Mouse (Mus musculus) neural tube, embryonic 14.5 days (tissue): ENCODE data around the gene Mthfr. TPM values are rescaled to one million over a fixed set of nuclear protein-coding genes. Genes with fewer than 3 reads are reported as not detected.

Experiments used
- ATAC-seq: fragments of 200-750 bp; cut with Nextera tagmentation; 2 replicates; pipeline ENCODE4 v1.8.0; 2017; ENCODE audit warnings: low read depth, mild to moderate bottlenecking, moderate TSS enrichment, moderate library complexity
- H3K27ac ChIP-seq: fragments of 300-500 bp; sonication (generic); 2 replicates; pipeline ENCODE4 v1.5.1; 2014; ENCODE audit warnings: low read depth, mild to moderate bottlenecking, control low read depth, low read length, moderate library complexity, mixed read lengths
- H3K27me3 ChIP-seq: fragments of 300-500 bp; sonication (generic); 2 replicates; pipeline ENCODE4 v1.6.1; 2014; ENCODE audit warnings: low read length; ENCODE audit not compliant: control insufficient read depth, insufficient read depth
- H3K36me3 ChIP-seq: fragments of 300-500 bp; sonication (generic); 2 replicates; pipeline ENCODE4 v1.6.1; 2014; ENCODE audit warnings: low read length, mixed read lengths; ENCODE audit not compliant: control insufficient read depth, insufficient read depth
- H3K4me1 ChIP-seq: fragments of 300-500 bp; sonication (generic); 2 replicates; pipeline ENCODE4 v1.6.1; 2014; ENCODE audit warnings: low read length; ENCODE audit not compliant: control insufficient read depth, insufficient read depth
- H3K4me2 ChIP-seq: fragments of 300-500 bp; sonication (generic); 2 replicates; pipeline ENCODE4 v1.6.1; 2014; ENCODE audit warnings: mild to moderate bottlenecking, low read depth, low read length, control low read depth
- H3K4me3 ChIP-seq: fragments of 300-500 bp; sonication (generic); 2 replicates; pipeline ENCODE4 v1.5.1; 2014; ENCODE audit warnings: low read depth, low read length, control low read depth, mixed read lengths
- H3K9ac ChIP-seq: fragments of 300-500 bp; sonication (generic); replicated peaks from 2 replicates; pipeline ENCODE4 v1.6.1; 2014; ENCODE audit warnings: low read depth, mild to moderate bottlenecking, control low read depth, low read length, mixed read lengths
- H3K9me3 ChIP-seq: fragments of 300-500 bp; sonication (generic); 2 replicates; pipeline ENCODE4 v1.6.1; 2016; ENCODE audit warnings: low read length; ENCODE audit not compliant: control insufficient read depth
- WGBS: fragments of 180-500 bp; shearing (Covaris S2); extraction: QIAGEN DNeasy Blood & Tissue Kit; methylation state at CpG from one replicate; pipeline ENCODE4 v1.1.7; 2014; 5-methylcytosine and 5-hydroxymethylcytosine counted together
- polyA plus RNA-seq: library from polyadenylated mRNA; unstranded; fragments of >200 nt; fragmentation: Nextera tagmentation; extraction: Ambion mirVana; gene quantifications from 2 replicates; pipeline ENCODE4 v1.2.1, GENCODE M21; 2014

Mthfr gene
- polyA plus RNA-seq, 1 experiment from 2014 or later: 16.5 TPM

- ATAC-seq: peak; percentile 90
Measured at GRCm38 (mm10) chr4:148087907-148088527, 49.1 kb downstream of the Mthfr start, which contains the start of gene Agtrap. Agtrap (minus strand) TSS chr4:148088031.

DNA sequence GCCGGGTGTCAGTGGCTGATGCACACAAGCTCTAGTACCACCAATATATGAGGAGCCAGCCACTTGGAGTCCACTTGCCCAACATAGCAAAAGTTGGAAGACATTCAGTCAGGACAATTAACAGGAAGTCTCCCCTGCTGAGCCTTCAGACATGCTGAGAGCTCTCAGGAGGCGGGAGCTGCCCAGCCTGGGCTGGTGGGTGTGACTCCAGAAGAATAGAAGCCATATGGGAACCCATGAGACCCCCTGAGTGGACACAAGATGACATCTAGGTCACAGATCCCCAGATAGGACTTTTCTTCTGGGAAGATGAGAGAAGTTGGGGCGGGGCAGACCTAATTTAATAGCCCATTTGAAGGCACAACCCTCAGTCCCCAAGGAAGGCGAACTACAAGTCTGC, 50.3 kb downstream of the Mthfr start:
- Histone ChIP-seq H3K27ac (no peak overlapping the region), H3K9me3 (no peaks in the 10 kb centered on the region), H3K4me2 (no peak overlapping the region), H3K9ac (no peak overlapping the region), H3K4me3 (no peak overlapping the region), H3K27me3 (no peaks in the 10 kb centered on the region), H3K4me1 (peaks cover 12% of the 10 kb centered on the region), H3K36me3 (no peaks in the 10 kb centered on the region)
- ATAC-seq: no peak
- WGBS: 45% methylated on average over 4 of the region's 4 CpGs

More at GRCm38 (mm10) chr4:148087907-148088527, 49.1 kb downstream of the Mthfr start, which contains the start of gene Agtrap:
- Histone ChIP-seq H3K36me3 (no peaks in the 10 kb centered on the region), H3K9me3 (no peaks in the 10 kb centered on the region), H3K9ac (peak within 1 kb of the TSS; percentile 55), H3K27ac (peak within 1 kb of the TSS; percentile 40), H3K4me2 (peak within 1 kb of the TSS; percentile 73), H3K4me3 (peak within 1 kb of the TSS; percentile 46), H3K27me3 (no peaks in the 10 kb centered on the region), H3K4me1 (peaks cover 12% of the 10 kb centered on the region)
- WGBS: 5% methylated on average over 34 of the region's 34 CpGs

DNA sequence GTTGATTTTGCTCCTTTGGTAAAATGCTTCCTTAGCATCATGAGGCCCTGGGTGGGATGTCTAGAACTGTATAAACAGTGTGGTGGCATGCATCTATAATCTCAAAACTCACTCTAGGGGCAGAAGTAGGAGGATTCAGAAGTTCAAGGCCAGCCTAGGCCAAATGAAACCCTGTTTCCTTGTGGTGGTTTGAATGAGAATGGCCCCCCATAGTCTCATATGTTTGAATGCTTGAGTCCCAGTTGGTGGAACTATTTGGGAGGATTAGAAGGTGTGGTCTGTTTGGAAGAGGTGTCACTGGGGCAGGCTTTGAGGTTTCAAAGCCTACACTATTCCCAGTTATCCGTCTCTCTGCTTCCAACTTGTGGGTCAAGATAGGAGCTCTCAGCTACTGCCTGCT, 52.3 kb downstream of the Mthfr start:
- no peak for ATAC-seq
- WGBS: 86% methylated on average over 1 of the region's 1 CpGs

GRCm38 (mm10) chr4:148092551-148093271, 53.8 kb downstream of the Mthfr start:
- Histone ChIP-seq H3K4me1 (peaks cover 6% of the 10 kb centered on the region), H3K9ac (no peak overlapping the region)
- ATAC-seq: no peak

More for the DNA sequence above, 52.3 kb downstream of the Mthfr start:
- Histone ChIP-seq H3K9ac (no peak overlapping the region), H3K36me3 (no peaks in the 10 kb centered on the region), H3K27ac (no peak overlapping the region), H3K4me2 (no peak overlapping the region), H3K4me1 (peaks cover 12% of the 10 kb centered on the region), H3K27me3 (no peaks in the 10 kb centered on the region), H3K9me3 (no peaks in the 10 kb centered on the region), H3K4me3 (no peak overlapping the region)

GRCm38 (mm10) chr4:148094161-148094560, 55.3 kb downstream of the Mthfr start:
- no peaks in the 10 kb centered on the region for H3K27me3 ChIP-seq
- H3K4me1 ChIP-seq: no peaks in the 10 kb centered on the region; the same call in 1 of the 2 replicates
- WGBS: 77% methylated on average over 5 of the region's 5 CpGs
- H3K4me3 ChIP-seq: no peak overlapping the region
- no peaks in the 10 kb centered on the region for H3K9me3 ChIP-seq
- H3K4me2 ChIP-seq: no peak overlapping the region
- H3K36me3 ChIP-seq: no peaks in the 10 kb centered on the region
- no peak overlapping the region for H3K27ac ChIP-seq
- ATAC-seq: no peak
- no peak overlapping the region for H3K9ac ChIP-seq

More at GRCm38 (mm10) chr4:148092551-148093271, 53.8 kb downstream of the Mthfr start:
- Histone ChIP-seq H3K27me3 (no peaks in the 10 kb centered on the region), H3K36me3 (no peaks in the 10 kb centered on the region), H3K27ac (no peak overlapping the region), H3K4me3 (no peak overlapping the region), H3K9me3 (no peaks in the 10 kb centered on the region), H3K4me2 (no peak overlapping the region)
- 94% methylated on average over 11 of the region's 11 CpGs for WGBS

DNA sequence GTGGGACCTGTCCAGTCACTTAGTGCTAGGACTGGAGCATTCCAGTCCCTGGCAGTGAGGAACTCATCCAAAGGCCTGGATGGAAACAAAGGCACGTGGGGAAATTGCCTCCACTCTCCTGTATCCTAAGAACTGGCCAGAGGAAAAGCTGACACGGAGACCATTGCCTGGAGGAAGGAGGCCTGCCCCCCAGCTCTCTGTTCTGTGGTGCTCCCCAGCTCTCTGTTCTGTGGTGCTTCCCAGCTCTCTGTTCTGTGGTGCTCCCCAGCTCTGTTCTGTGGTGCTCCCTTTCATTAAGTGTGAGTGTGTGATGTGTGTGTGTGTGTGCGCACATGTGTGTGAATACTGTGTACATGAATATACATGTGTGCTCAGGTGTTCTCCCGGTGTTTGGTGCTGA, 56.2 kb downstream of the Mthfr start:
- ATAC-seq: no peak
- H3K9ac ChIP-seq: no peak overlapping the region
- no peak overlapping the region for H3K4me3 ChIP-seq
- H3K27me3 ChIP-seq: no peaks in the 10 kb centered on the region
- H3K9me3 ChIP-seq: no peaks in the 10 kb centered on the region
- no peak overlapping the region for H3K27ac ChIP-seq
- H3K36me3 ChIP-seq: no peaks in the 10 kb centered on the region
- H3K4me1 ChIP-seq: no peaks in the 10 kb centered on the region; the same call in 1 of the 2 replicates
- WGBS: 80% methylated on average over 4 of the region's 4 CpGs
- H3K4me2 ChIP-seq: no peak overlapping the region

DNA sequence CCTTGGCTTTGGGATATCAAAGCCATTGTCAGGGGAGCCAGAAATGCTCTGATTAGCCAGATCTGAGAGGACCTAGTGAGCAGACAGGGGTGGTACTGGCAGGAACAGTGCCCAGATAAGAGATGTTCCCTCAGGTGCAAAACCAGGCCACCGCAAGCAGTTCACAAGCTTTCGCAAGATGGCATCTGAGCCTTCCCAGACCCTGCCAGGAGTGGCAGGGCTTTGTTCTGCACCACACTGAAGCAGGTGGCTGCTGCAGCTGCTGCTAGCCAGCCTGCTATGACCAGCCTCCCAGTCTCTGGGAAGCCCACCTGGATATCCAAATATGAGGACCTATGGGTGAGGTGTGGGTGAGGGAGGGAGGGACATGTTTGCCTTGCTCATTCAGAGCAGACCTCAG, 59.1 kb downstream of the Mthfr start:
- H3K9me3 ChIP-seq: no peaks in the 10 kb centered on the region
- H3K4me2 ChIP-seq: no peak overlapping the region
- ATAC-seq: no peak
- no peak overlapping the region for H3K4me3 ChIP-seq
- peak overlapping the region; percentile 60; the same call in 1 of the 2 replicates for H3K27ac ChIP-seq
- H3K9ac ChIP-seq: no peak overlapping the region
- no peaks in the 10 kb centered on the region for H3K27me3 ChIP-seq
- 77% methylated on average over 2 of the region's 2 CpGs for WGBS
- peaks cover 4% of the 10 kb centered on the region; the same call in 1 of the 2 replicates for H3K4me1 ChIP-seq
- H3K36me3 ChIP-seq: peaks cover 7% of the 10 kb centered on the region; the same call in 1 of the 2 replicates

DNA sequence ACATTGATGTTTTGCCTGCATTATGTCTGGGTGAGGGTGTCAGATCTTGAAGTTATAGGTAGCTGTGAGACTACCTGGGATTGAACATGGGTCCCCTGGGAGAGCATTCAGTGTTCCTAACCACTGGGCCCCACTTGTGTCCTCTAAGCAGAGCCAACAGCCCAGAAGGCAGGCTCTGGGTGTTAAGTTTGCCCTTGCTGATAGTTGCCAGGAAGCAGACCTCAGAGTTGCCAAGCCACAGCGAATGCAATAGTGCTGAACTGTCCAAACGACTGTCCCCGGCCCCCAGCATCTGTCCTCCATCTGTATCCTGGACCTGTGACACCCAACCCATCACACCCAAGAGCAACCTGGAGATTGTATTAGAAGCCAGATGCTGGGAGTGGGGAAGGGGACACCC, 59.8 kb downstream of the Mthfr start:
- no peak overlapping the region for H3K27ac ChIP-seq
- no peak overlapping the region for H3K4me2 ChIP-seq
- no peak for ATAC-seq
- no peaks in the 10 kb centered on the region for H3K9me3 ChIP-seq
- H3K9ac ChIP-seq: no peak overlapping the region
- H3K4me3 ChIP-seq: no peak overlapping the region
- H3K27me3 ChIP-seq: no peaks in the 10 kb centered on the region
- H3K36me3 ChIP-seq: peaks cover 7% of the 10 kb centered on the region; the same call in 1 of the 2 replicates
- WGBS: 84% methylated on average over 3 of the region's 3 CpGs
- peaks cover 4% of the 10 kb centered on the region; the same call in 1 of the 2 replicates for H3K4me1 ChIP-seq
